Mouse (Mus musculus): Measurements from ENCODE around the gene Cep19. TPM values are rescaled to one million over a fixed set of nuclear protein-coding genes. Genes with fewer than 3 reads are reported as not detected.
"Not testable (repeated sequence)": the region's sequence is repeated elsewhere in the genome, so short reads cannot be mapped to it uniquely, and the experiment has no call there.

Gene Cep19
- polyA plus RNA-seq, 1 experiment from 2014 or later, result 18.3 TPM

- H3K4me2 ChIP-seq, result peak overlapping the region; percentile 90
- H3K9me3 ChIP-seq, result no peaks in the 10 kb centered on the region
- H3K4me1 ChIP-seq, result peaks cover 28% of the 10 kb centered on the region
- 4% methylated on average over 13 of the region's 13 CpGs for WGBS
- ATAC-seq (ENCODE audit: extremely low read depth, insufficient number of reproducible peaks, low FRiP score, low TSS enrichment), result no peak
- peak overlapping the region; percentile 98 for H3K27ac ChIP-seq (replicated peaks)
- H3K36me3 ChIP-seq, result peaks cover 14% of the 10 kb centered on the region; the same call in 1 of the 2 replicates
- H3K27me3 ChIP-seq (replicated peaks), result no peaks in the 10 kb centered on the region
- peak overlapping the region; percentile 91 for H3K4me3 ChIP-seq
- H3K9ac ChIP-seq, result peak overlapping the region; percentile 99
Observed at GRCm38 (mm10) chr16:32077648-32078407, 21.8 kb upstream of the Cep19 start.

- Histone ChIP-seq H3K27ac (replicated peaks) (peak overlapping the region; percentile 98), H3K4me3 (peak overlapping the region; percentile 91), H3K9me3 (no peaks in the 10 kb centered on the region), H3K36me3 (peaks cover 19% of the 10 kb centered on the region), H3K27me3 (replicated peaks) (no peaks in the 10 kb centered on the region), H3K4me1 (peaks cover 28% of the 10 kb centered on the region), H3K9ac (peak overlapping the region; percentile 99), H3K4me2 (peak overlapping the region; percentile 90)
- WGBS, result under 1% methylated on average over 30 of the region's 30 CpGs
- ATAC-seq (ENCODE audit: extremely low read depth, insufficient number of reproducible peaks, low FRiP score, low TSS enrichment), result no peak
Observed at GRCm38 (mm10) chr16:32078408-32078990, 21.1 kb upstream of the Cep19 start.

- Histone ChIP-seq H3K4me1 (peaks cover 28% of the 10 kb centered on the region), H3K9ac (peak within 1 kb of the TSS; percentile 99), H3K9me3 (no peaks in the 10 kb centered on the region), H3K36me3 (peaks cover 22% of the 10 kb centered on the region), H3K4me3 (peak within 1 kb of the TSS; percentile 91), H3K4me2 (peak within 1 kb of the TSS; percentile 90), H3K27ac (replicated peaks) (peak within 1 kb of the TSS; percentile 98), H3K27me3 (replicated peaks) (no peaks in the 10 kb centered on the region)
- peak; percentile 96 for ATAC-seq (ENCODE audit: extremely low read depth, insufficient number of reproducible peaks, low FRiP score, low TSS enrichment)
- WGBS, result under 1% methylated on average over 48 of the region's 60 CpGs
Observed at GRCm38 (mm10) chr16:32078991-32079511, 20.5 kb upstream of the Cep19 start, which contains the start of gene Pak2. Pak2 (minus strand) TSS chr16:32079342.

- Histone ChIP-seq H3K9ac (no peak overlapping the region), H3K27me3 (replicated peaks) (no peaks in the 10 kb centered on the region), H3K36me3 (peaks cover 90% of the 10 kb centered on the region), H3K9me3 (no peaks in the 10 kb centered on the region), H3K27ac (replicated peaks) (no peak overlapping the region), H3K4me3 (no peak overlapping the region), H3K4me1 (no peaks in the 10 kb centered on the region), H3K4me2 (no peak overlapping the region)
- ATAC-seq (ENCODE audit: extremely low read depth, insufficient number of reproducible peaks, low FRiP score, low TSS enrichment), result no peak
- 75% methylated on average over 17 of the region's 17 CpGs for WGBS
Observed at GRCm38 (mm10) chr16:32087629-32088443, 11.8 kb upstream of the Cep19 start.

- Histone ChIP-seq H3K27me3 (replicated peaks) (no peaks in the 10 kb centered on the region), H3K27ac (replicated peaks) (no peak overlapping the region)
- 88% methylated on average over 7 of the region's 7 CpGs for WGBS
Observed at GRCm38 (mm10) chr16:32091466-32091865, 8.1 kb upstream of the Cep19 start.

GRCm38 (mm10) chr16:32097757-32098156 lies 1.8 kb upstream of the Cep19 start:
- ATAC-seq (ENCODE audit: extremely low read depth, insufficient number of reproducible peaks, low FRiP score, low TSS enrichment); H3K4me3 ChIP-seq; H3K27ac ChIP-seq (replicated peaks); H3K27me3 ChIP-seq (replicated peaks); H3K9me3 ChIP-seq; H3K9ac ChIP-seq; H3K4me2 ChIP-seq: not testable (repeated sequence)
- Histone ChIP-seq H3K4me1 (peaks cover 20% of the 10 kb centered on the region), H3K36me3 (peaks cover 26% of the 10 kb centered on the region)
- WGBS, result 62% methylated on average over 2 of the region's 2 CpGs

More at GRCm38 (mm10) chr16:32091466-32091865, 8.1 kb upstream of the Cep19 start:
- ATAC-seq (ENCODE audit: extremely low read depth, insufficient number of reproducible peaks, low FRiP score, low TSS enrichment), result no peak
- Histone ChIP-seq H3K4me2 (no peak overlapping the region), H3K4me1 (no peaks in the 10 kb centered on the region), H3K4me3 (no peak overlapping the region), H3K9me3 (no peaks in the 10 kb centered on the region), H3K36me3 (peaks cover 76% of the 10 kb centered on the region), H3K9ac (no peak overlapping the region)

- peak overlapping the region; percentile 79 for H3K4me3 ChIP-seq
- H3K27me3 ChIP-seq (replicated peaks), result no peaks in the 10 kb centered on the region
- H3K9me3 ChIP-seq, result no peaks in the 10 kb centered on the region
- WGBS, result under 1% methylated on average over 39 of the region's 39 CpGs
- ATAC-seq (ENCODE audit: extremely low read depth, insufficient number of reproducible peaks, low FRiP score, low TSS enrichment), result peak; percentile 20; the same call in 1 of the 2 replicates
- peak overlapping the region; percentile 86 for H3K27ac ChIP-seq (replicated peaks)
- peaks cover 20% of the 10 kb centered on the region for H3K4me1 ChIP-seq
- peak overlapping the region; percentile 81 for H3K4me2 ChIP-seq
- H3K36me3 ChIP-seq, result peaks cover 40% of the 10 kb centered on the region
- H3K9ac ChIP-seq, result peak overlapping the region; percentile 90
Observed at GRCm38 (mm10) chr16:32098897-32099637, 533 bp upstream of the Cep19 start.

- 0 out of 2 replicates have a peak, but pooled peaks cover 3% of the 10 kb centered on the region for H3K9me3 ChIP-seq
- H3K9ac ChIP-seq, result no peak overlapping the region
- H3K4me3 ChIP-seq, result no peak overlapping the region
- H3K36me3 ChIP-seq, result peaks cover 50% of the 10 kb centered on the region
- H3K4me2 ChIP-seq, result no peak overlapping the region
- H3K27me3 ChIP-seq (replicated peaks), result no peaks in the 10 kb centered on the region
- ATAC-seq (ENCODE audit: extremely low read depth, insufficient number of reproducible peaks, low FRiP score, low TSS enrichment), result no peak
- peaks cover 20% of the 10 kb centered on the region for H3K4me1 ChIP-seq
- 88% methylated on average over 13 of the region's 13 CpGs for WGBS
- no peak overlapping the region for H3K27ac ChIP-seq (replicated peaks)
Observed at GRCm38 (mm10) chr16:32102295-32102694, 2.7 kb downstream of the Cep19 start.

GRCm38 (mm10) chr16:32105698-32106097 lies 6.1 kb downstream of the Cep19 start:
- Histone ChIP-seq H3K4me3 (no peak overlapping the region), H3K4me1 (no peaks in the 10 kb centered on the region), H3K9ac (no peak overlapping the region), H3K4me2 (no peak overlapping the region), H3K27ac (replicated peaks) (no peak overlapping the region), H3K9me3 (0 out of 2 replicates have a peak, but pooled peaks cover 3% of the 10 kb centered on the region), H3K27me3 (replicated peaks) (no peaks in the 10 kb centered on the region), H3K36me3 (peaks cover 71% of the 10 kb centered on the region)
- 83% methylated on average over 1 of the region's 1 CpGs for WGBS
- no peak for ATAC-seq (ENCODE audit: extremely low read depth, insufficient number of reproducible peaks, low FRiP score, low TSS enrichment)

GRCm38 (mm10) chr16:32107342-32108045 lies 7.9 kb downstream of the Cep19 start:
- 0 out of 2 replicates have a peak, but pooled peaks cover 3% of the 10 kb centered on the region for H3K9me3 ChIP-seq
- H3K4me1 ChIP-seq, result no peaks in the 10 kb centered on the region
- peaks cover 67% of the 10 kb centered on the region for H3K36me3 ChIP-seq
- H3K27ac ChIP-seq (replicated peaks), result no peak overlapping the region
- 81% methylated on average over 12 of the region's 12 CpGs for WGBS
- no peak overlapping the region for H3K4me2 ChIP-seq
- no peak for ATAC-seq (ENCODE audit: extremely low read depth, insufficient number of reproducible peaks, low FRiP score, low TSS enrichment)
- no peaks in the 10 kb centered on the region for H3K27me3 ChIP-seq (replicated peaks)
- H3K4me3 ChIP-seq, result no peak overlapping the region
- H3K9ac ChIP-seq, result no peak overlapping the region
